Mouse (Mus musculus) forebrain, embryonic 15.5 days (tissue): ENCODE results near the gene Samd5. TPM values are rescaled to one million over a fixed set of nuclear protein-coding genes. Genes with fewer than 3 reads are reported as not detected.
A peak's percentile ranks its signal among the peaks of the same experiment; 100 is the strongest.

Source experiments
- ATAC-seq: fragments of 200-750 bp; cut with Nextera tagmentation; replicated peaks from 2 replicates; pipeline ENCODE4 v1.8.0; 2017; ENCODE audit warnings: mild to moderate bottlenecking, moderate TSS enrichment, moderate library complexity
- H3K27ac ChIP-seq: fragments of 300-500 bp; sonication (generic); replicated peaks from 2 replicates; pipeline ENCODE4 v1.5.1; 2015; ENCODE audit warnings: mild to moderate bottlenecking, inconsistent platforms
- H3K27me3 ChIP-seq: fragments of 300-500 bp; sonication (generic); 2 replicates; pipeline ENCODE4 v1.6.1; 2015; ENCODE audit warnings: inconsistent platforms
- H3K36me3 ChIP-seq: fragments of 300-500 bp; sonication (generic); 2 replicates; pipeline ENCODE4 v1.6.1; 2015; ENCODE audit warnings: mild to moderate bottlenecking, inconsistent platforms
- H3K4me1 ChIP-seq: fragments of 300-500 bp; sonication (generic); 2 replicates; pipeline ENCODE4 v1.6.1; 2015; ENCODE audit warnings: inconsistent platforms
- H3K4me2 ChIP-seq: fragments of 300-500 bp; sonication (generic); replicated peaks from 2 replicates; pipeline ENCODE4 v1.6.1; 2015; ENCODE audit warnings: mild to moderate bottlenecking, inconsistent platforms
- H3K4me3 ChIP-seq: fragments of 300-500 bp; sonication (generic); 2 replicates; pipeline ENCODE4 v1.5.1; 2015; ENCODE audit warnings: mild to moderate bottlenecking, inconsistent platforms
- H3K9ac ChIP-seq: fragments of 300-500 bp; sonication (generic); replicated peaks from 2 replicates; pipeline ENCODE4 v1.6.1; 2015; ENCODE audit warnings: mild to moderate bottlenecking, inconsistent platforms
- H3K9me3 ChIP-seq: fragments of 300-500 bp; sonication (generic); 2 replicates; pipeline ENCODE4 v1.6.1; 2016; ENCODE audit warnings: inconsistent platforms
- WGBS: fragments of 180-500 bp; shearing (Covaris S2); methylation state at CpG from one replicate; pipeline ENCODE4 v1.1.7; 2015; ENCODE audit warnings: mixed read lengths; 5-methylcytosine and 5-hydroxymethylcytosine counted together
- polyA plus RNA-seq: library from polyadenylated mRNA; unstranded; fragments of >200 nt; fragmentation: Nextera tagmentation; extraction: Ambion mirVana; gene quantifications from 2 replicates; pipeline ENCODE4 v1.2.1, GENCODE M21; 2015

The Samd5 gene
- polyA plus RNA-seq, 1 experiment from 2014 or later: 3.8 TPM

- no peak for ATAC-seq
- WGBS: 92% methylated on average over 3 of the region's 3 CpGs
- no peaks in the 10 kb centered on the region for H3K36me3 ChIP-seq
- H3K4me1 ChIP-seq: peaks cover 10% of the 10 kb centered on the region
- no peak overlapping the region for H3K4me3 ChIP-seq
- H3K9ac ChIP-seq: no peak overlapping the region
- H3K27ac ChIP-seq: no peak overlapping the region
- H3K27me3 ChIP-seq: 0 out of 2 replicates have a peak, but pooled peaks cover 3% of the 10 kb centered on the region
- no peaks in the 10 kb centered on the region for H3K9me3 ChIP-seq
- no peak overlapping the region for H3K4me2 ChIP-seq
Observed at GRCm38 (mm10) chr10:9646391-9646790, 28.6 kb downstream of the Samd5 start.

- Histone ChIP-seq H3K9ac (no peak overlapping the region), H3K4me2 (no peak overlapping the region), H3K4me3 (no peak overlapping the region), H3K36me3 (no peaks in the 10 kb centered on the region), H3K27me3 (0 out of 2 replicates have a peak, but pooled peaks cover 3% of the 10 kb centered on the region), H3K9me3 (no peaks in the 10 kb centered on the region), H3K27ac (no peak overlapping the region), H3K4me1 (peaks cover 8% of the 10 kb centered on the region; the same call in 1 of the 2 replicates)
- WGBS: 76% methylated on average over 6 of the region's 6 CpGs
- ATAC-seq: no peak
Observed at GRCm38 (mm10) chr10:9643531-9643930, 31.5 kb downstream of the Samd5 start.

- peak; percentile 46; the same call in 1 of the 2 replicates for ATAC-seq
- Histone ChIP-seq H3K4me1 (peaks cover 8% of the 10 kb centered on the region; the same call in 1 of the 2 replicates), H3K4me3 (no peak overlapping the region), H3K36me3 (no peaks in the 10 kb centered on the region), H3K9ac (no peak overlapping the region), H3K27ac (no peak overlapping the region), H3K9me3 (no peaks in the 10 kb centered on the region), H3K4me2 (no peak overlapping the region), H3K27me3 (peaks cover 4% of the 10 kb centered on the region; the same call in 1 of the 2 replicates)
- WGBS: 80% methylated on average over 4 of the region's 4 CpGs
Observed at GRCm38 (mm10) chr10:9642077-9642476, 32.9 kb downstream of the Samd5 start.

GRCm38 (mm10) chr10:9640678-9641077 lies 34.3 kb downstream of the Samd5 start:
- H3K27me3 ChIP-seq: peaks cover 4% of the 10 kb centered on the region; the same call in 1 of the 2 replicates
- H3K9ac ChIP-seq: no peak overlapping the region
- H3K4me1 ChIP-seq: peaks cover 8% of the 10 kb centered on the region; the same call in 1 of the 2 replicates
- H3K4me3 ChIP-seq: no peak overlapping the region
- H3K36me3 ChIP-seq: no peaks in the 10 kb centered on the region
- no peak overlapping the region for H3K27ac ChIP-seq
- H3K4me2 ChIP-seq: no peak overlapping the region
- 87% methylated on average over 2 of the region's 2 CpGs for WGBS
- no peaks in the 10 kb centered on the region for H3K9me3 ChIP-seq
- ATAC-seq: no peak

GRCm38 (mm10) chr10:9640056-9640455 lies 35.0 kb downstream of the Samd5 start:
- Histone ChIP-seq H3K4me2 (no peak overlapping the region), H3K27ac (no peak overlapping the region), H3K4me3 (no peak overlapping the region), H3K9me3 (no peaks in the 10 kb centered on the region), H3K27me3 (peaks cover 4% of the 10 kb centered on the region; the same call in 1 of the 2 replicates), H3K9ac (no peak overlapping the region), H3K36me3 (no peaks in the 10 kb centered on the region), H3K4me1 (peaks cover 8% of the 10 kb centered on the region; the same call in 1 of the 2 replicates)
- no peak for ATAC-seq
- 74% methylated on average over 2 of the region's 2 CpGs for WGBS

GRCm38 (mm10) chr10:9625356-9625755 lies 49.7 kb downstream of the Samd5 start:
- no peaks in the 10 kb centered on the region for H3K36me3 ChIP-seq
- no peak overlapping the region for H3K4me3 ChIP-seq
- no peak for ATAC-seq
- no peak overlapping the region for H3K27ac ChIP-seq
- whole genome bisulfite sequencing: 17% methylated on average over 1 of the region's 1 CpGs
- peaks cover 5% of the 10 kb centered on the region; the same call in 1 of the 2 replicates for H3K4me1 ChIP-seq
- H3K9me3 ChIP-seq: no peaks in the 10 kb centered on the region
- no peak overlapping the region for H3K4me2 ChIP-seq
- no peaks in the 10 kb centered on the region for H3K27me3 ChIP-seq
- H3K9ac ChIP-seq: no peak overlapping the region

GRCm38 (mm10) chr10:9621926-9622688 lies 52.9 kb downstream of the Samd5 start:
- no peak for ATAC-seq
- Histone ChIP-seq H3K4me1 (peaks cover 5% of the 10 kb centered on the region; the same call in 1 of the 2 replicates), H3K9ac (no peak overlapping the region), H3K9me3 (no peaks in the 10 kb centered on the region), H3K36me3 (no peaks in the 10 kb centered on the region), H3K4me2 (no peak overlapping the region), H3K4me3 (no peak overlapping the region), H3K27me3 (no peaks in the 10 kb centered on the region), H3K27ac (no peak overlapping the region)
- 80% methylated on average over 3 of the region's 3 CpGs for WGBS

- WGBS: 75% methylated on average over 1 of the region's 1 CpGs
- Histone ChIP-seq H3K27ac (no peak overlapping the region), H3K27me3 (no peaks in the 10 kb centered on the region), H3K36me3 (no peaks in the 10 kb centered on the region), H3K9me3 (no peaks in the 10 kb centered on the region), H3K4me1 (peaks cover 5% of the 10 kb centered on the region; the same call in 1 of the 2 replicates), H3K4me3 (no peak overlapping the region), H3K4me2 (no peak overlapping the region), H3K9ac (no peak overlapping the region)
- ATAC-seq: no peak
Observed at GRCm38 (mm10) chr10:9621055-9621454, 54.0 kb downstream of the Samd5 start.

- Histone ChIP-seq H3K4me1 (no peaks in the 10 kb centered on the region), H3K4me2 (no peak overlapping the region)
- no peak for ATAC-seq
Observed at GRCm38 (mm10) chr10:9615009-9615408, 60.0 kb downstream of the Samd5 start.

GRCm38 (mm10) chr10:9608854-9609253 lies 66.2 kb downstream of the Samd5 start:
- no peaks in the 10 kb centered on the region for H3K9me3 ChIP-seq
- WGBS: 59% methylated on average over 4 of the region's 4 CpGs
- no peaks in the 10 kb centered on the region for H3K27me3 ChIP-seq
- H3K4me2 ChIP-seq: no peak overlapping the region
- no peak overlapping the region for H3K9ac ChIP-seq
- ATAC-seq: no peak
- H3K4me1 ChIP-seq: peaks cover 13% of the 10 kb centered on the region; the same call in 1 of the 2 replicates
- no peaks in the 10 kb centered on the region for H3K36me3 ChIP-seq
- H3K4me3 ChIP-seq: no peak overlapping the region
- H3K27ac ChIP-seq: no peak overlapping the region

More at GRCm38 (mm10) chr10:9615009-9615408, 60.0 kb downstream of the Samd5 start:
- H3K27ac ChIP-seq: no peak overlapping the region
- no peaks in the 10 kb centered on the region for H3K27me3 ChIP-seq
- H3K9me3 ChIP-seq: no peaks in the 10 kb centered on the region
- no peak overlapping the region for H3K4me3 ChIP-seq
- no peaks in the 10 kb centered on the region for H3K36me3 ChIP-seq
- no peak overlapping the region for H3K9ac ChIP-seq

GRCm38 (mm10) chr10:9607155-9607554 lies 67.9 kb downstream of the Samd5 start:
- H3K4me3 ChIP-seq: no peak overlapping the region
- no peaks in the 10 kb centered on the region for H3K27me3 ChIP-seq
- H3K9me3 ChIP-seq: no peaks in the 10 kb centered on the region
- no peaks in the 10 kb centered on the region for H3K36me3 ChIP-seq
- 94% methylated on average over 2 of the region's 2 CpGs for WGBS
- no peak for ATAC-seq
- H3K27ac ChIP-seq: no peak overlapping the region
- H3K9ac ChIP-seq: no peak overlapping the region
- H3K4me1 ChIP-seq: peaks cover 13% of the 10 kb centered on the region; the same call in 1 of the 2 replicates
- H3K4me2 ChIP-seq: no peak overlapping the region

- 72% methylated on average over 5 of the region's 5 CpGs for WGBS
- no peaks in the 10 kb centered on the region for H3K9me3 ChIP-seq
- no peaks in the 10 kb centered on the region for H3K27me3 ChIP-seq
- H3K36me3 ChIP-seq: no peaks in the 10 kb centered on the region
- no peak for ATAC-seq
- H3K4me3 ChIP-seq: no peak overlapping the region
- peaks cover 13% of the 10 kb centered on the region; the same call in 1 of the 2 replicates for H3K4me1 ChIP-seq
- no peak overlapping the region for H3K9ac ChIP-seq
- H3K27ac ChIP-seq: no peak overlapping the region
- H3K4me2 ChIP-seq: no peak overlapping the region
Observed at GRCm38 (mm10) chr10:9605635-9606034, 69.4 kb downstream of the Samd5 start.
